Mouse (Mus musculus): ENCODE data around the gene Fam163a. TPM values are rescaled to one million over a fixed set of nuclear protein-coding genes. Genes with fewer than 3 reads are reported as not detected.
A peak's percentile ranks its signal among the peaks of the same experiment; 100 is the strongest.

Gene Fam163a
- polyA plus RNA-seq, 1 experiment from 2014 or later, result 0.61 TPM

DNA sequence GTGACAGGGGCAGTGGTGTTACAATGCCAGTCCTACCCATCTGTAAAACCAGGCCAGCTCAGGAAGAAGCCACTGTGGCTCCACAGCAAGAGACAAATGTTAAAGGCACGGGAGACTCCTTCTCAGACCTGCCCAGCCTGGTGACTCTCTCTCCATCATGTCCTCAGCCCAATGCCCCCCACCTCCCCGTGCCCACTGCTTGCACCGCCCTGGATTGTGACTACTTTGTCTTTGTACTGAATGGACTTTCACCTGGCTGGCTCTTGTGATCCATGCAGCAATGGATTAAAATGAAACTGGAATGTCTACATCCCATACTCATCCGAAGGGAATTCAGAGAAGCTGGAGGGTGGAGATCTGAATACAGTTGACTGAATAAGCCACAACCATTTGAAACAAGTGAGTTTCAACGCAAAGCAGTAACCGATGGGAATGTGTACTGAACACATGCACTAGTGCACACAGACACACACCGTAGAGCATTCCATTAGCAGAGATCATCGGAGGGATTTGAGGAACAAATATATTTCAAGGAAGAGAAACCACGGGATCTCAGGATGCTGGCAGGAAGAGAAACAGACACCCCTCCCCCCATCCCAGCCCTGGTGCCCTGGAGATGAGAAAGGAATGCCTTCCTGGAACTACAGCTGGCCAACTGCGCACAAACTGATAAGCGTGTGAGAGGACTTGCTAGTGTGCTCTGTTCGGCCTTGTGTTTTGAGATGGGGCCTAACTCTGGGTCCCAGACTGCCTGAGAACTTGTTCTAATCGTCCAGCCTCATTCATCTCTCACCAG lies 17.6 kb upstream of the Fam163a start:
- Histone ChIP-seq H3K9me3 (ENCODE audit: low read length) (no peaks in the 10 kb centered on the region), H3K27me3 (ENCODE audit: insufficient read depth, low read length) (no peaks in the 10 kb centered on the region; the same call in 1 of the 2 replicates), H3K4me1 (ENCODE audit: insufficient read depth, low read length) (peaks cover 14% of the 10 kb centered on the region), H3K4me2 (replicated peaks; ENCODE audit: low read depth, low read length) (no peak overlapping the region), H3K9ac (replicated peaks; ENCODE audit: low read length) (no peak overlapping the region), H3K4me3 (ENCODE audit: low read length) (no peak overlapping the region), H3K36me3 (ENCODE audit: insufficient read depth, low read length) (no peaks in the 10 kb centered on the region), H3K27ac (ENCODE audit: low read length) (no peak overlapping the region)
- WGBS, result 60% methylated on average over 13 of the region's 13 CpGs
- no peak for ATAC-seq (ENCODE audit: low FRiP score, low TSS enrichment)

DNA sequence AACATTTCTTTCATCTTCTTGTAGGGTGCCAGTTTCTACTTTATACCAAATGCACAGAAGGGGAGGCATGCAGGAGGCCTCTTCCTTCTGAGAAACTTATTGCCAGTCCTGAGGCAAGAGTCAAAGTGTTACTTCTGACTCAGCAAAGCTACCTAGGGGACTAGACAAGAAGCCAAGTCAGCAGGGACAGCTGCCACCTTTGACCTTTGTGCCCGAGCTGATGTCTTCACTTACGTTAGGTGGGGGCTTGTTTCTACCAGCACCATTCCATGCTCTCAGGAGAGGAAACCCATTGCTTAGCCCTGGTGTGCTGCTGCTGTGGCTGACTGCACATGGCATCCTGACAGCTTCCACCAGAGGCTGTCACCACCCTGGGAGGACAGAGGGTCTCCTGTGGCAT lies 16.5 kb upstream of the Fam163a start:
- 0 out of 2 replicates have a peak, but pooled peaks have one; percentile 24 for ATAC-seq (ENCODE audit: low FRiP score, low TSS enrichment)
- 48% methylated on average over 2 of the region's 2 CpGs for WGBS

DNA sequence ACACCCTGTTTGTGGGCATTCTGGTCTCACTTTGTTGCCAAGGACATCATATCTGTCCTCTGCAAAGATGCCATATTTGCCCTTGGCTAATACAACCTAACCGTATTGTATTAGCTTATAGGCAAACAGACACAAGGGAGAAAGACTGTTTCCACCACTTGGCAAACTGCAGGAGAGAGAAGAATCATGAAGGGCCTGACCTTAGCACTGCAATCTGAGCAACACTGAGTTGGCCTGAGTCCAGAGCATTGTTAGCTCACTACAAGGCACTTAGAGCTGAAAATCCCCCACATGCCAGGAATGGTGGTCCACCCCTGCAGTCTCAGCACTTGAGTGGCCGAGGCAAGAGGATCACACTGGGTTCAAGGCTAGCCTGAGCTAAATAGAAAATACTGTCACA lies 13.7 kb upstream of the Fam163a start:
- Histone ChIP-seq H3K4me1 (ENCODE audit: insufficient read depth, low read length) (peaks cover 16% of the 10 kb centered on the region), H3K9ac (replicated peaks; ENCODE audit: low read length) (no peak overlapping the region), H3K4me2 (replicated peaks; ENCODE audit: low read depth, low read length) (no peak overlapping the region), H3K9me3 (ENCODE audit: low read length) (no peaks in the 10 kb centered on the region), H3K27ac (ENCODE audit: low read length) (no peak overlapping the region), H3K4me3 (ENCODE audit: low read length) (no peak overlapping the region), H3K36me3 (ENCODE audit: insufficient read depth, low read length) (no peaks in the 10 kb centered on the region), H3K27me3 (ENCODE audit: insufficient read depth, low read length) (no peaks in the 10 kb centered on the region; the same call in 1 of the 2 replicates)
- ATAC-seq (ENCODE audit: low FRiP score, low TSS enrichment), result no peak
- 78% methylated on average over 2 of the region's 2 CpGs for WGBS

More for the DNA sequence above, 16.5 kb upstream of the Fam163a start:
- H3K4me2 ChIP-seq (replicated peaks; ENCODE audit: low read depth, low read length), result no peak overlapping the region
- H3K9me3 ChIP-seq (ENCODE audit: low read length), result no peaks in the 10 kb centered on the region
- no peak overlapping the region for H3K9ac ChIP-seq (replicated peaks; ENCODE audit: low read length)
- no peaks in the 10 kb centered on the region for H3K36me3 ChIP-seq (ENCODE audit: insufficient read depth, low read length)
- H3K4me1 ChIP-seq (ENCODE audit: insufficient read depth, low read length), result peaks cover 16% of the 10 kb centered on the region
- no peak overlapping the region for H3K27ac ChIP-seq (ENCODE audit: low read length)
- H3K27me3 ChIP-seq (ENCODE audit: insufficient read depth, low read length), result no peaks in the 10 kb centered on the region; the same call in 1 of the 2 replicates
- H3K4me3 ChIP-seq (ENCODE audit: low read length), result no peak overlapping the region

DNA sequence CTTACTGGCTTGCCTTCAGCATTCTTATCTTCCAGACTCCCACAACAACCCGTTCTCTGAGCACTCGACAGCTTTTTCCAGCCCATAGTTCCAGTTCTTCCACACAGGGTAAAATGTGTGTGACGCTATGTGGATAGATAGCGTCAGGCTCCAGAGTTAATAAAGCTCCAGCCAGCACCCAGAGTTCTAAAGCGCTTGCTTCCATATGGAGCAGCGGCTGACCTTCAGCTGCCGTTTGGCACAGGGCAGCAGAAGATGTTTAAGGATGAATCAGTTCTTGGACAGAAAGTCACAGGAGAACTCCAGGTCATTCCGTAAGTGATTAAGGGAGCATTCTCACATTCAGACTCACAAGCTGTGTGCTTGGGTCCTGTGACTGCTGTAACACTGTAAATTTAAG lies 13.1 kb upstream of the Fam163a start:
- no peak for ATAC-seq (ENCODE audit: low FRiP score, low TSS enrichment)
- Histone ChIP-seq H3K4me3 (ENCODE audit: low read length) (no peak overlapping the region), H3K27me3 (ENCODE audit: insufficient read depth, low read length) (no peaks in the 10 kb centered on the region; the same call in 1 of the 2 replicates), H3K4me2 (replicated peaks; ENCODE audit: low read depth, low read length) (no peak overlapping the region), H3K36me3 (ENCODE audit: insufficient read depth, low read length) (no peaks in the 10 kb centered on the region), H3K9me3 (ENCODE audit: low read length) (no peaks in the 10 kb centered on the region), H3K9ac (replicated peaks; ENCODE audit: low read length) (no peak overlapping the region), H3K4me1 (ENCODE audit: insufficient read depth, low read length) (peaks cover 14% of the 10 kb centered on the region), H3K27ac (ENCODE audit: low read length) (no peak overlapping the region)
- 66% methylated on average over 8 of the region's 8 CpGs for WGBS

DNA sequence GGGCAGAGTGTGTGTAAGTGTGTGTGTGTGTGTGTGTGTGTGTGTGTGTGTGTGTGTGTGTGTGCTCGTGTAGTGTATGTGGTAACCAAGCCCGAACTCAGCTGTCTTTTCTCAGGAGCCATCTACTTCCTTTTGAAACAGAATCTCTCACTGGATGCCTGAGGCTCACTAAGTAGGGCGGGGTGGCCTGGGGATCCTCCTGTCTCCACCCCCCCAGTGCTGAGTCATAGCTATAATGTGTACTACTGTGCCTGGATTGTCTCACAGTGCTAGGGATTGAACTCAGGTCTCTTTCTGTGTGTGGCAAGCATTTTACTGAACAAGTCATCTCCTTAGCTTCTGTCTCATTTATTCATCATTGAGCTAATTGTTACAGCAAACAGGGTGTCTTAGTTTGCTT lies 12.6 kb upstream of the Fam163a start:
- Histone ChIP-seq H3K27me3 (ENCODE audit: insufficient read depth, low read length) (no peaks in the 10 kb centered on the region; the same call in 1 of the 2 replicates), H3K4me2 (replicated peaks; ENCODE audit: low read depth, low read length) (no peak overlapping the region), H3K27ac (ENCODE audit: low read length) (no peak overlapping the region), H3K9ac (replicated peaks; ENCODE audit: low read length) (no peak overlapping the region), H3K4me1 (ENCODE audit: insufficient read depth, low read length) (peaks cover 9% of the 10 kb centered on the region), H3K9me3 (ENCODE audit: low read length) (no peaks in the 10 kb centered on the region), H3K4me3 (ENCODE audit: low read length) (no peak overlapping the region), H3K36me3 (ENCODE audit: insufficient read depth, low read length) (no peaks in the 10 kb centered on the region)
- no peak for ATAC-seq (ENCODE audit: low FRiP score, low TSS enrichment)
- 25% methylated on average over 3 of the region's 3 CpGs for WGBS

DNA sequence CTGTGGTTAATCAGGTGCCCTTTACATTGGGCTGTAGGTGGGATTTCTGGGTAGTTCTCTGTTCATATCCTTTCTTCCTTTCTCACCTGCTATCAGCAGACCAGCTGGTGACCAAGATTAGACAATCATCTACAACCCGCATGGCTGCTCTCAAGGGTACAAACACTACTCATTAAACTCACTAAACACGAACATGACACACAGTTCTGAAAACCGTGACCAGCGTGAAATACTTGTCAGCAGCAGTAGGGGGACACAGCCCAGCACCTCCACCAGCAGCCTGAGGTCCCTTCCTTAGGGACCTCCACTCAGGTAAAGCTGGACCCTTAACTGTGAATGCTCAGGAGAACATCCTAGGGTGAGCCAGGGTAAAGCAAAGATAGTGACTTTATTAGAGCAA lies 11.4 kb upstream of the Fam163a start:
- Histone ChIP-seq H3K27me3 (ENCODE audit: insufficient read depth, low read length) (peaks cover 3% of the 10 kb centered on the region; the same call in 1 of the 2 replicates), H3K4me2 (replicated peaks; ENCODE audit: low read depth, low read length) (no peak overlapping the region), H3K27ac (ENCODE audit: low read length) (no peak overlapping the region), H3K4me1 (ENCODE audit: insufficient read depth, low read length) (peaks cover 8% of the 10 kb centered on the region; the same call in 1 of the 2 replicates), H3K9ac (replicated peaks; ENCODE audit: low read length) (no peak overlapping the region), H3K9me3 (ENCODE audit: low read length) (no peaks in the 10 kb centered on the region), H3K4me3 (ENCODE audit: low read length) (no peak overlapping the region), H3K36me3 (ENCODE audit: insufficient read depth, low read length) (no peaks in the 10 kb centered on the region)
- peak; percentile 53; the same call in 1 of the 2 replicates for ATAC-seq (ENCODE audit: low FRiP score, low TSS enrichment)
- 55% methylated on average over 4 of the region's 4 CpGs for WGBS

DNA sequence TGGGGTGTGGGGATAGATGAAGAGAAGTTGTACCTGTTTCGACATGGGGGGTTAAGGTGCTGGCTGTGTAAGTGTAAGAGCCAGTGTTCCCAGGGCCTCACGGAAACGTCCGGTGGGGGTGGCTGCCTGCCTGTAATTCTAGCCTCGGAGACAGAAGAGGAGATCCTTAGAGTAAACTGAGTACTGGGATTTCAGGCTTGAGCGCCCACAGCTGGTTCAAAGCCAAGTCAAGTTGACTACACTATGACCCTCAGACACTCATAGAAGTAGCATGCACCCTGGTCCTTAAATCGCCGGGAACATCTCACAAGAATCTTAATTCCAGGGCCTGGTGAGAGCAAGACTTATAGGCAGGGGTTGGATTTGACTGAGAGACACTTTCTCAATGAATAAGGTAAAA lies 9.8 kb upstream of the Fam163a start:
- peaks cover 8% of the 10 kb centered on the region; the same call in 1 of the 2 replicates for H3K4me1 ChIP-seq (ENCODE audit: insufficient read depth, low read length)
- no peaks in the 10 kb centered on the region for H3K9me3 ChIP-seq (ENCODE audit: low read length)
- H3K9ac ChIP-seq (replicated peaks; ENCODE audit: low read length), result no peak overlapping the region
- H3K27me3 ChIP-seq (ENCODE audit: insufficient read depth, low read length), result peaks cover 3% of the 10 kb centered on the region; the same call in 1 of the 2 replicates
- H3K4me2 ChIP-seq (replicated peaks; ENCODE audit: low read depth, low read length), result no peak overlapping the region
- H3K4me3 ChIP-seq (ENCODE audit: low read length), result no peak overlapping the region
- H3K27ac ChIP-seq (ENCODE audit: low read length), result no peak overlapping the region
- no peaks in the 10 kb centered on the region for H3K36me3 ChIP-seq (ENCODE audit: insufficient read depth, low read length)
- ATAC-seq (ENCODE audit: low FRiP score, low TSS enrichment), result no peak
- WGBS, result 47% methylated on average over 8 of the region's 8 CpGs

DNA sequence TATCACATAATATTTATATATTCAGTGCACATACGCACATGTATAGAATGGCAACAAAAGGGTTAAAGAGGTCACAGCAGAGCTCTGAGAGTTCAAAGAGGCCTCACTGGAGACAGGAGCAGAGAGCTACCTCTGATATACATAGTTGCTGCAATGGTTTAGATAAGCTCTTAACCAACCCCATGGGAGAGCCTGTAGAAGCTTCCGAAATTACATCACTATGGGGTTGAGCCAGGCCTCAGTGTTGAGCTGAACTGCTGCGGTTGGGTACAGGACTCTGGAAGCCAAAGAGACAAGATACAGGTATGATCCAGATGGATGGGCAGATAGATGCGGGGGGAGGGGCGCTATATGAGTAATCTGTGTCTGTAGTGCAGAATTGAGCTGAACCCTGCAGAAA lies 8.1 kb upstream of the Fam163a start:
- no peak overlapping the region for H3K4me3 ChIP-seq (ENCODE audit: low read length)
- ATAC-seq (ENCODE audit: low FRiP score, low TSS enrichment), result no peak; the same call in 1 of the 2 replicates
- H3K9me3 ChIP-seq (ENCODE audit: low read length), result no peaks in the 10 kb centered on the region
- 92% methylated on average over 5 of the region's 5 CpGs for WGBS
- H3K9ac ChIP-seq (replicated peaks; ENCODE audit: low read length), result no peak overlapping the region
- H3K4me2 ChIP-seq (replicated peaks; ENCODE audit: low read depth, low read length), result no peak overlapping the region
- H3K36me3 ChIP-seq (ENCODE audit: insufficient read depth, low read length), result no peaks in the 10 kb centered on the region
- H3K4me1 ChIP-seq (ENCODE audit: insufficient read depth, low read length), result peaks cover 7% of the 10 kb centered on the region; the same call in 1 of the 2 replicates
- no peak overlapping the region for H3K27ac ChIP-seq (ENCODE audit: low read length)
- peaks cover 5% of the 10 kb centered on the region for H3K27me3 ChIP-seq (ENCODE audit: insufficient read depth, low read length)

DNA sequence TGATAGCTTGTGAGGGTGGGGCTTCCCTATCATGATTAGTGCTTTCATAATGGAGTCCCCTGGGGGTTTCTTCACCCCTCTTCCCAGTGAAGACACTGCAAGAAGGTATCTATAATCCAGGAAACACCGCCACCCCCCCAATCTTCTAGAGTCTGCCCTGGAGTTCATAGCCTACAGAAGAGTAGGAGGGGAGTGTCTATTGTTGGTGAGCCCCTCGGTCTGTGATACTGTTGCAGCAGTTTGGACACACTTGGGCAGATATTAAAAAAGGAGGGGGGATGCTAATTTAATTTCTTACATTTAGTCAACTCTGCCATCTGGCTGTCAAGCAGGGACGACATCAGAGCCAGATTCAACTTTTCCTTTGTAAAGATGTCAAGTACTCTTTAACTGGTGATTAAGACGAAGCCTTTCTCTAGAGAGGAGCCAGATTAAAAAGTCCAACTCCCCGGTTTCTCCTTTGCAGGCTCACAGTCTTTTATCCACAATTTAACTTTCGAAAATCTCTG lies 7.0 kb upstream of the Fam163a start:
- H3K27ac ChIP-seq (ENCODE audit: low read length), result no peak overlapping the region
- H3K4me3 ChIP-seq (ENCODE audit: low read length), result no peak overlapping the region
- H3K9me3 ChIP-seq (ENCODE audit: low read length), result no peaks in the 10 kb centered on the region
- H3K27me3 ChIP-seq (ENCODE audit: insufficient read depth, low read length), result peaks cover 13% of the 10 kb centered on the region
- no peak for ATAC-seq (ENCODE audit: low FRiP score, low TSS enrichment)
- 61% methylated on average over 6 of the region's 6 CpGs for WGBS
- no peak overlapping the region for H3K9ac ChIP-seq (replicated peaks; ENCODE audit: low read length)
- H3K4me2 ChIP-seq (replicated peaks; ENCODE audit: low read depth, low read length), result no peak overlapping the region
- H3K36me3 ChIP-seq (ENCODE audit: insufficient read depth, low read length), result no peaks in the 10 kb centered on the region
- no peaks in the 10 kb centered on the region for H3K4me1 ChIP-seq (ENCODE audit: insufficient read depth, low read length)

DNA sequence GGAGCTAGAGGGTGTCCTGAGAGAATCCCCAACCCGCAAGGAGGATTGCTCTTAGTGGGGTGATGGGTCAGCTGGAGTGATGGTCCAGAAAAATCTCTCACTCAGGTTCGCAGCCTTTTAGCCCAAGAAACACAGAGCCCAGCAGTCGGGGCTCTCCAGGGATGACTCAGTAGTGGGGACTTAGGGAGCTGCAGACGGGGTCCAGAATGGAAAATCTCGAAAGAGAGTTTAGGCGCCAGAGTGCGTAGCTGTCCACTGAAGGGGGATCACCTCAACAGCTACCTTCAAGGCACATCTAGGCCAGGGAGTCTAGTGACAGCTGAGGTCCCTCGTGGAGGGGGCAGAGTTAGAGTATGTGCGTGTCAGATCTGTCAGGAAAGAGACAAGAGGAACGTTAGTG lies 338 bp upstream of the Fam163a start:
- H3K4me1 ChIP-seq (ENCODE audit: insufficient read depth, low read length), result peaks cover 17% of the 10 kb centered on the region; the same call in 1 of the 2 replicates
- H3K9me3 ChIP-seq (ENCODE audit: low read length), result peaks cover 7% of the 10 kb centered on the region; the same call in 1 of the 2 replicates
- H3K9ac ChIP-seq (replicated peaks; ENCODE audit: low read length), result no peak overlapping the region; the same call in 1 of the 2 replicates
- H3K27ac ChIP-seq (ENCODE audit: low read length), result no peak overlapping the region
- H3K27me3 ChIP-seq (ENCODE audit: insufficient read depth, low read length), result peaks cover 64% of the 10 kb centered on the region
- peak; percentile 9; the same call in 1 of the 2 replicates for ATAC-seq (ENCODE audit: low FRiP score, low TSS enrichment)
- peak overlapping the region; percentile 51 for H3K4me3 ChIP-seq (ENCODE audit: low read length)
- H3K4me2 ChIP-seq (replicated peaks; ENCODE audit: low read depth, low read length), result peak overlapping the region; percentile 80
- no peaks in the 10 kb centered on the region for H3K36me3 ChIP-seq (ENCODE audit: insufficient read depth, low read length)
- WGBS, result 21% methylated on average over 10 of the region's 10 CpGs
